ENCODE assay signal across 19 mouse cellular contexts in the genomic region with DNA sequence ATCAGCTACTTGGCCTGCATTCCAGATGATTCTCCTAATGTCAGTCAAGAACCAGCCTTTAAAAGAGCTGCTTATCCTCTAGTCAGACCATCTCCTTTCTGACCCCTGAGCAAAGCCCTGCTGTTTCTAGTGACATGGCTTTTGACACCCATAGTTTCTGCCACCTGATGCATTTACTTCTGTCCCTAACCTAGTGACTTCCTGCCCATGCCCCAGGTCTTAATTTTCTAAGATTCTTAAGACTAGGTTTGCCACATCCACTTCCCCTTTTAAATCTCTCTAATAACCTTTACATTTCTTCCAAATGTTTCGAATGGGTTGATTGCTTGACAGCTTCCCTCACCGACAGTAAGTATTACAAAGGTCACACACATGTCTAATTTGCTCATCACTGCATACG.
"Had no signal": no experiment of that assay in that cellular context is flagged by ENCODE, and none has a peak within 500 bp of the region (broad histone marks: within the 10 kb centered on the region; RNA-seq: fewer than 3 reads in every experiment).

No protein-coding gene starts in this region.

- DNase-seq: kidney, adult 18-20 months; kidney, adult 9 months; kidney, postnatal 14 days; layer of hippocampus, adult 9-11 months; liver; lung, adult 2 months; lung, postnatal 14 days; lung, postnatal 4 days; thymus, adult 18-20 months; thymus, postnatal 36 days had no signal

- H3K27ac ChIP-seq: layer of hippocampus, adult 2 months; limb, embryonic 10.5 days; limb, embryonic 13.5 days; liver, embryonic 12.5 days; liver, embryonic 15.5 days; midbrain, embryonic 15.5 days; stomach, embryonic 15.5 days had no signal

- H3K4me3 ChIP-seq: layer of hippocampus, adult 2 months; limb, embryonic 10.5 days; limb, embryonic 13.5 days; liver, embryonic 12.5 days; liver, embryonic 15.5 days; midbrain, embryonic 15.5 days; myocyte; stomach, embryonic 15.5 days had no signal

- H3K36me3 ChIP-seq: limb, embryonic 10.5 days; limb, embryonic 13.5 days; liver, embryonic 12.5 days; liver, embryonic 15.5 days; midbrain, embryonic 15.5 days; stomach, embryonic 15.5 days had no signal

- H3K27me3 ChIP-seq: limb, embryonic 13.5 days; liver, embryonic 12.5 days; liver, embryonic 15.5 days; midbrain, embryonic 15.5 days; stomach, embryonic 15.5 days had no signal

- ATAC-seq: intestine, embryonic 16.5 days; liver, embryonic 12.5 days; midbrain, embryonic 15.5 days had no signal

- H3K4me1 ChIP-seq: limb, embryonic 10.5 days; midbrain, embryonic 15.5 days; stomach, embryonic 15.5 days had no signal
